ENCODE assay signal across 8 mouse cellular contexts in genomic region chr13:37311555-37312221, GRCm38 (mm10). TPM values are rescaled to one million over a fixed set of nuclear protein-coding genes. Genes with fewer than 3 reads are reported as not detected.
DNase-seq lines count a peak whose midpoint lies in the region; TF ChIP-seq lines count a peak whose summit lies in the region.

No protein-coding gene starts in this region.

- peak overlapping the region; percentile 51 for H3K4me3 ChIP-seq in cerebellum, adult 2 months (replicated peaks; ENCODE audit: insufficient read depth, low read depth, low read length)

- no peak for TF ChIP-seq CTCF in cerebellum, adult 2 months (IDR thresholded peaks at IDR 0.05; ENCODE audit: borderline replicate concordance, insufficient read depth, low read depth, low read length)

- H3K27ac ChIP-seq in cerebellum, adult 2 months (ENCODE audit: insufficient read depth, low read length) = no peak overlapping the region

- H3K4me1 ChIP-seq in cerebellum, adult 2 months (ENCODE audit: control insufficient read depth, insufficient read depth, low read length) = no peaks in the 10 kb centered on the region

- 41% methylated on average over 27 of the region's 27 CpGs for WGBS in cerebellum, adult 2 months

- no peak for TF ChIP-seq POLR2A in cerebellum, adult 2 months (IDR thresholded peaks at IDR 0.05; ENCODE audit: borderline replicate concordance, insufficient read depth, low read length)

- no peaks in the 10 kb centered on the region for H3K27me3 ChIP-seq in cerebellum, adult 2 months (ENCODE audit: control insufficient read depth, insufficient read depth, low read length)

- DNase-seq in kidney, postnatal 10 days = peak; percentile 24
- DNase-seq in kidney, adult 8-10 months = no peak
- DNase-seq in cerebellum, adult 2 months = peak; percentile 22 to 25
- peak; percentile 50 to 70 for DNase-seq in frontal cortex, postnatal 10 days (ENCODE audit: low spot score in 2 of 2)
- DNase-seq in left cerebral cortex, postnatal 10 days (ENCODE audit: extremely low spot score in 1 of 2, low spot score in 2 of 2) = peak; percentile 57 to 72
- DNase-seq in neural tube, embryonic 10.5 days (ENCODE audit: extremely low spot score, low spot score) = peak; percentile 67
- peak; percentile 30 for DNase-seq in thymus, postnatal 25 days
- DNase-seq in c-Kit-positive CD71-positive TER-119-positive erythroid progenitor cells, embryonic 14.5 days (ENCODE audit: low spot score) = no peak

- intact Hi-C loops in left cerebral cortex, postnatal 10 days (cut with DNase I) = loop anchor here (2.0 to 10.0 kb wide), 5 partner anchors 519 to 1289 kb away; no protein-coding TSS in a partner anchor

RNA-seq across cellular contexts. Expression of gene Ly86, which starts 33.3 kb away (rescaled TPM):
- polyA plus RNA-seq in cerebellum, adult 2 months (2012; rRNA removed) = 8.6 and 9.3 TPM in 2 replicates
- total RNA-seq in left cerebral cortex, postnatal 10 days (2021) = 1 to 10 TPM; 8.0 to 9.4 TPM

Comparison
In these comparisons a context has a peak if more than half of its experiments do, and no peak if none do; other contexts are left out.
1. DNase-seq: peak in kidney, postnatal 10 days (single experiment), cerebellum, adult 2 months (2 of 2), frontal cortex, postnatal 10 days (2 of 2), left cerebral cortex, postnatal 10 days (2 of 2), neural tube, embryonic 10.5 days (single experiment) and thymus, postnatal 25 days (single experiment); none in kidney, adult 8-10 months (0 of 2) and c-Kit-positive CD71-positive TER-119-positive erythroid progenitor cells, embryonic 14.5 days (single experiment).